Mouse (Mus musculus) embryonic facial prominence, embryonic 12.5 days (tissue): ENCODE measurements at regions not wholly inside any gene's neighbourhood (a gene's known extent, or its start where the extent isn't known, plus 50 kb on each side); places are given as distances from the start of the nearest gene placed in this dataset.
A peak's percentile ranks its signal among the peaks of the same experiment; 100 is the strongest.

ENCODE experiments used
- ATAC-seq: fragments of 200-750 bp; cut with Nextera tagmentation; 2 replicates; pipeline ENCODE4 v1.8.0; 2017; ENCODE audit not compliant: insufficient number of reproducible peaks, insufficient read depth, low FRiP score, low TSS enrichment
- H3K27ac ChIP-seq: fragments of 300-500 bp; sonication (generic); 2 replicates; pipeline ENCODE4 v1.5.1; 2016; ENCODE audit warnings: mild to moderate bottlenecking
- H3K27me3 ChIP-seq: fragments of 300-500 bp; sonication (generic); 2 replicates; pipeline ENCODE4 v1.6.1; 2016; ENCODE audit warnings: mild to moderate bottlenecking, moderate library complexity
- H3K36me3 ChIP-seq: fragments of 300-500 bp; sonication (generic); 2 replicates; pipeline ENCODE4 v1.6.1; 2016; ENCODE audit warnings: mild to moderate bottlenecking
- H3K4me1 ChIP-seq: fragments of 300-500 bp; sonication (generic); 2 replicates; pipeline ENCODE4 v1.6.1; 2016
- H3K4me2 ChIP-seq: fragments of 300-500 bp; sonication (generic); replicated peaks from 2 replicates; pipeline ENCODE4 v1.6.1; 2016; ENCODE audit warnings: mild to moderate bottlenecking, moderate library complexity
- H3K4me3 ChIP-seq: fragments of 300-500 bp; sonication (generic); 2 replicates; pipeline ENCODE4 v1.5.1; 2016; ENCODE audit warnings: mild to moderate bottlenecking
- H3K9ac ChIP-seq: fragments of 300-500 bp; sonication (generic); 2 replicates; pipeline ENCODE4 v1.6.1; 2016; ENCODE audit warnings: mild to moderate bottlenecking, moderate library complexity
- H3K9me3 ChIP-seq: fragments of 300-500 bp; sonication (generic); 2 replicates; pipeline ENCODE4 v1.6.1; 2016; ENCODE audit warnings: mild to moderate bottlenecking, moderate library complexity
- WGBS: fragments of 180-500 bp; shearing (Covaris S2); methylation state at CpG from one replicate; pipeline ENCODE4 v1.1.7; 2016; 5-methylcytosine and 5-hydroxymethylcytosine counted together

- H3K4me1 ChIP-seq = peaks cover 13% of the 10 kb centered on the region
- ATAC-seq = no peak
- H3K36me3 ChIP-seq = no peaks in the 10 kb centered on the region
- H3K9ac ChIP-seq = no peak overlapping the region
- H3K4me3 ChIP-seq = no peak overlapping the region; the same call in 1 of the 2 replicates
- peaks cover 57% of the 10 kb centered on the region for H3K27me3 ChIP-seq
- no peak overlapping the region for H3K27ac ChIP-seq
- WGBS = 1% methylated on average over 7 of the region's 7 CpGs
- peak overlapping the region; percentile 35 for H3K4me2 ChIP-seq
- no peaks in the 10 kb centered on the region for H3K9me3 ChIP-seq
Measured at GRCm38 (mm10) chr13:116708456-116708780, 316.9 kb downstream of the Parp8 start.

DNA sequence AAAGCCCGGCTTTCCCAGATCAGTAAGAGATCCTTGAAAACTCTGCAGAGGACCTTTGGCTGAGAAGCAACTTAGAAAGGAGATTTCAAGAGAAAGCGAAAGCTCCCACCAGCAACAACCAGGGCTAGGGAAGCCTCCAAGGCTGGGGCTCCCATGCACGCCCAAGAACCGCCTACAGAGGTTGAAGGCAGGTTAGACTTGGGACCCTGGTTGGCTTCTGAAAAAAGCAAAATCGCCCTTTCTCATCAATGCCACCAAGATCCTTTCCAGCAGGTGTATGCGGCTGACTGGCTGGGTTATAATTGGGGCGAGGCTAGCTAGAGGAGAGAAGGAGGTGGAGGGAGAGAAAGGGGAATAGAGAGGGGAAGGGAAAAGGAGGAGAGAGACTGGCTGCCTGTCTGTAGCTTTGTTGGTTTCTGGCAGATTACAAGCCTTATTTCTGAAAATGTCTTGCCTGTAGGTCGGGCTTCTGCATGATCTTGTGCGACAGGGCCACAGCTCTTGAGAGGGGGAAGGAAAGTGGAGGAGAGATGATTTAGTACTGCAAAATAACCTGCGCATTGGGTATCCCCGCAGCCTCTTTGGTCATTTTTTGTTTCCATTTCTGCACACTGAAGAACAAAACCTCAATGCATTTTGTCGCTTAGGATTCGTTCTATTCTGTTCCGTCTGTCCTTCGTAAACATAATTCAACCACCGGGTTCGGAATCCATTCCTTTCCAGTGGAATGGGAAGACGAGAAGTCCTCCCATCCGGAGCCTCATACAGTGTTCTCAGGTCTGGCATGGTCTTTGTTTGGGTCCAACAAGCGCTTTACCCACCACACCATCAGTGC is 317.5 kb downstream of the Parp8 start:
- Histone ChIP-seq H3K9me3 (no peaks in the 10 kb centered on the region), H3K27me3 (peaks cover 57% of the 10 kb centered on the region), H3K27ac (no peak overlapping the region; the same call in 1 of the 2 replicates), H3K4me1 (peaks cover 13% of the 10 kb centered on the region), H3K4me2 (peak overlapping the region; percentile 35), H3K36me3 (no peaks in the 10 kb centered on the region), H3K4me3 (no peak overlapping the region), H3K9ac (0 out of 2 replicates have a peak overlapping the region, but pooled peaks have one; percentile 17)
- WGBS = 2% methylated on average over 20 of the region's 20 CpGs
- ATAC-seq = no peak

DNA sequence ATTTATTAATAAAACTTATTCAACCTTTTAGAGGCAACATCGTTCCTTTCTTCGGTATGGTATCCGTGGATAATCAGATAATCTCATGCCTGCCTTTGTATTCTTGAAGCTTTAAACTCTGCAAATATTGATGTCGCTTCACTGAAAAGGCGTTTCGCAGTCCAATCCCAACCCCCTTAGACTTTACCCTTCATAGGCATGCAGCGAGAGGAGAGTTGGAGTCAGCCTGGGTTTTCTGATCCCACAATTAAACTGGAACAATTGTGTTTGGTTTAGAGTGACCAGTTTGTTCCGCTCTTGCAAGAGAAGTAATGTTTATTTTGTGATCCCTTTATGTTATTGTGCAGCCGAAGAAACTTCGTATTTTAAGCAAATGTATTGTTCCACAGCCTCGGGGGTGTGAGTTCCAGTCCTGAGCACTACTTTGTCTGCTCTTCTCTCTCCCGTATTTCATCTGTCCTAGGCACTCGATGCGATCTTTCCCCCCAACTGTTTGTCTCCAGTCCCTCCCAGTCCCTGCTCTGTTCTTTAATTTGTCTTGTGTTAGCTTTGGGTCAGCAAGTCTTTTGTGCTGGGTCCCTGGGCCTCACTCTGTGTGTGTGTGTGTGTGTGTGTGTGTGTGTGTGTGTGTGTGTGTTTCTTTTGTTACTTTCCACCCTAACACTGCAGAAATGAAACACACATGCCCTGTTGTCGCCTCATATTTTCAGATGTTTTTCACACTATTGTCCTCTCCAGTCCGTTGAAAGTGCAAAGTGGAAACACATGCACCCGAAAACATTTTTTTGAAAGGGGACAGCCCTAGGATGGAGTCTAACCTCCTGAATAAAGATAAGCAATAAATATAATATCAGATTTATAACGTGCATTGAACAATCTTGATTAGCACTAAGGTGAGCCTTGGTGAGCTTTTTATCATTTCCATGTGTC is 318.7 kb downstream of the Parp8 start:
- WGBS = 4% methylated on average over 18 of the region's 18 CpGs
- 0 out of 2 replicates have a peak overlapping the region, but pooled peaks have one; percentile 35 for H3K4me2 ChIP-seq

DNA sequence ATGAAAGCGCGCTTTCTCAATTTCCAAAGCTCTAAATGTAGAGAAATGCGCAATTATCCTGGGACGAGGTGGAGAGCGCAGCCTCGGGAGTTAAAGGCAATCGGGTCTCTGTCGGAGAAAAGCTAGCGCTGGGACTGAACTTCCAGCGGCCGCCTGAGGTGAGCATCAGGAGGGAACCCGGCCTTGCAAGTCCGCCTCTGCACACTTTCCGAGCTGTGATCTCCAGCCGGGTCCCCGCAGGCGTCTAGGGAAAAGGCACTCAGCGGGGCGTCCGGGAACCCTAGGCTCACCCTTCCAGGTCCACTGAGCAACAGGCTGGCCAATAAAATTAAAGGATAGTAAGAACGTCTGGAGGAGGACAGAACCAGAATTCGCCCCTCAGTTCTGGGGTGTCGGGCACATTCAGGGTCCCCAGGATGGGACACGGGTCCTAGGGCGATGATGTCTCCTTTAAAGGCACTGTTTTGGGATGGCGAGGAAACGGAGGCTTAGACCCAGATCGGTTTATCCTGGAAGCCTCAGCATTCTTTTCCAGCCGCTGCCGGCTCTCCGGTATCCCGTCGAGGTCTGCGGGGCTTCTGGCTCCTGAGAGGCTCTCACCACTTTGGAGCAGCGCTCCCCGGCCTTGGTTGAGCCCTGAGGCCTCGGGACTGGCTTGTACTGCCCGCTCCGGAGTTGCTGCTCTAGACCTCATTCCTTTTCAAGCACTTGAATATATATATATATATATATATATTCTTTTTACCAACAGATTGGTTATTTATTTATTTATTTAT is 319.5 kb downstream of the Parp8 start:
- ATAC-seq = 0 out of 2 replicates have a peak, but pooled peaks have one; percentile 53

More for the DNA sequence above, 318.7 kb downstream of the Parp8 start:
- Histone ChIP-seq H3K4me1 (peaks cover 11% of the 10 kb centered on the region), H3K36me3 (no peaks in the 10 kb centered on the region), H3K9me3 (no peaks in the 10 kb centered on the region), H3K9ac (no peak overlapping the region), H3K27ac (no peak overlapping the region), H3K27me3 (peaks cover 55% of the 10 kb centered on the region), H3K4me3 (no peak overlapping the region)
- ATAC-seq = no peak

GRCm38 (mm10) chr13:116688714-116689113 is 336.6 kb downstream of the Parp8 start:
- Histone ChIP-seq H3K27ac (no peak overlapping the region), H3K9ac (no peak overlapping the region), H3K36me3 (no peaks in the 10 kb centered on the region), H3K9me3 (no peaks in the 10 kb centered on the region), H3K4me3 (no peak overlapping the region), H3K4me2 (no peak overlapping the region), H3K4me1 (no peaks in the 10 kb centered on the region), H3K27me3 (no peaks in the 10 kb centered on the region)
- no peak for ATAC-seq

More for the DNA sequence above, 319.5 kb downstream of the Parp8 start:
- Histone ChIP-seq H3K27ac (no peak overlapping the region), H3K36me3 (no peaks in the 10 kb centered on the region), H3K27me3 (peaks cover 46% of the 10 kb centered on the region), H3K4me2 (peak overlapping the region; percentile 44), H3K9me3 (no peaks in the 10 kb centered on the region), H3K4me1 (peaks cover 9% of the 10 kb centered on the region; the same call in 1 of the 2 replicates), H3K4me3 (peak overlapping the region; percentile 24), H3K9ac (peak overlapping the region; percentile 4; the same call in 1 of the 2 replicates)
- WGBS = under 1% methylated on average over 39 of the region's 39 CpGs
